Mouse (Mus musculus) CH12.LX (cell line): Measurements from ENCODE around the gene Opcml. TPM values are rescaled to one million over a fixed set of nuclear protein-coding genes. Genes with fewer than 3 reads are reported as not detected.

Experiments
- DNase-seq: peaks from one replicate; pipeline ENCODE4 v3.0.0-alpha.2; 2013; ENCODE audit errors: extremely low read depth
- H3K27ac ChIP-seq: 2 replicates; pipeline ENCODE4 v1.5.1; 2012; ENCODE audit warnings: low read depth, mild to moderate bottlenecking, control low read depth, moderate library complexity; ENCODE audit not compliant: insufficient read depth
- H3K27me3 ChIP-seq: replicated peaks from 2 replicates; pipeline ENCODE3; 2012; ENCODE audit warnings: inconsistent platforms
- H3K36me3 ChIP-seq, 2 experiments: replicated peaks in 1 of 2; 2 replicates each; pipeline versions ENCODE3 to v1.6.1; 2012; ENCODE audit warnings: inconsistent platforms in 1 of 2, low read length in 1 of 2, mild to moderate bottlenecking in 1 of 2, mixed read lengths in 1 of 2, moderate library complexity in 1 of 2; ENCODE audit not compliant: control insufficient read depth in 1 of 2, insufficient read depth in 1 of 2
- H3K4me1 ChIP-seq, 2 experiments: 2 replicates each; pipeline ENCODE4 v1.6.1; 2012; ENCODE audit warnings: inconsistent platforms in 1 of 2, moderate library complexity in 1 of 2; ENCODE audit not compliant: insufficient read depth in 2 of 2, control insufficient read depth in 1 of 2
- H3K4me2 ChIP-seq: 2 replicates; pipeline ENCODE4 v1.6.1; 2012; ENCODE audit warnings: low read depth, mild to moderate bottlenecking, control low read depth; ENCODE audit not compliant: poor library complexity, insufficient read depth, severe bottlenecking
- H3K4me3 ChIP-seq, 3 experiments: fragments of 150-350 bp in 1 of 3; sonication (generic) in 1 of 3; replicated peaks in 1 of 3; 2 replicates each; pipeline versions ENCODE3 to v1.5.1; 2011 to 2012; ENCODE audit warnings: low read depth in 2 of 3, low read length in 2 of 3, mild to moderate bottlenecking in 2 of 3, moderate library complexity in 2 of 3, control low read depth in 1 of 3, improper control_type of control experiment in 1 of 3, inconsistent platforms in 1 of 3, mixed read lengths in 1 of 3; ENCODE audit not compliant: poor library complexity in 1 of 3
- H3K79me2 ChIP-seq: replicated peaks from 2 replicates; pipeline ENCODE4 v1.6.1; 2012; ENCODE audit warnings: mild to moderate bottlenecking, moderate library complexity; ENCODE audit not compliant: control insufficient read depth, poor library complexity, insufficient read depth, severe bottlenecking; ENCODE audit errors: extremely low read depth
- H3K9ac ChIP-seq: 2 replicates; pipeline ENCODE4 v1.6.1; 2012; ENCODE audit warnings: low read depth, mild to moderate bottlenecking, control low read depth, moderate library complexity; ENCODE audit not compliant: insufficient read depth
- H3K9me3 ChIP-seq: replicated peaks from 2 replicates; pipeline ENCODE3; 2012; ENCODE audit warnings: low read length, inconsistent platforms, mixed read lengths
- CHD1 ChIP-seq: IDR thresholded peaks from 2 replicates; pipeline ENCODE4 v1.6.1; 2012; ENCODE audit warnings: low read depth, low read length, improper control_type of control experiment, inconsistent platforms
- CHD2 ChIP-seq: IDR thresholded peaks from 2 replicates; pipeline ENCODE4 v1.6.1; 2011; ENCODE audit warnings: low read length, improper control_type of control experiment
- E2F4 ChIP-seq: IDR thresholded peaks from 2 replicates; pipeline ENCODE4 v1.6.1; 2011; ENCODE audit warnings: low read depth, low read length, improper control_type of control experiment; ENCODE audit not compliant: insufficient replicate concordance
- EP300 ChIP-seq: IDR thresholded peaks from 2 replicates; pipeline ENCODE4 v1.6.1; 2011; ENCODE audit warnings: low read length, improper control_type of control experiment
- ETS1 ChIP-seq: conservative IDR thresholded peaks from 2 replicates; pipeline ENCODE4 v1.6.1; 2012; ENCODE audit warnings: low read depth, mild to moderate bottlenecking, inconsistent platforms, low read length, improper control_type of control experiment, moderate library complexity
- GABPA ChIP-seq: IDR thresholded peaks from 2 replicates; pipeline ENCODE4 v1.6.1; 2012; ENCODE audit warnings: low read depth, low read length, improper control_type of control experiment, inconsistent platforms; ENCODE audit not compliant: insufficient replicate concordance
- JUND ChIP-seq: conservative IDR thresholded peaks from 2 replicates; pipeline ENCODE4 v1.6.1; 2011; ENCODE audit warnings: low read depth, low read length, improper control_type of control experiment
- MXI1 ChIP-seq: IDR thresholded peaks from 2 replicates; pipeline ENCODE4 v1.6.1; 2011; ENCODE audit warnings: mild to moderate bottlenecking, low read depth, low read length, improper control_type of control experiment
- MYC ChIP-seq: IDR thresholded peaks from 2 replicates; pipeline ENCODE4 v1.6.1; 2011; ENCODE audit warnings: low read depth, mild to moderate bottlenecking, improper control_type of control experiment, low read length
- NELFE ChIP-seq: IDR thresholded peaks from 2 replicates; pipeline ENCODE4 v1.6.1; 2011; ENCODE audit warnings: low read depth, low read length, improper control_type of control experiment
- NRF1 ChIP-seq: IDR thresholded peaks from 2 replicates; pipeline ENCODE4 v1.6.1; 2014; ENCODE audit warnings: low read depth, mild to moderate bottlenecking, inconsistent platforms, low read length, improper control_type of control experiment, moderate library complexity
- PAX5 ChIP-seq: IDR thresholded peaks from 2 replicates; pipeline ENCODE4 v1.6.1; 2012; ENCODE audit warnings: low read length, inconsistent platforms, mixed read lengths
- POLR2A ChIP-seq: IDR thresholded peaks from 2 replicates; pipeline ENCODE4 v1.6.1; 2011; ENCODE audit warnings: low read depth, mild to moderate bottlenecking, improper control_type of control experiment, low read length
- RAD21 ChIP-seq: IDR thresholded peaks from 2 replicates; pipeline ENCODE4 v1.6.1; 2011; ENCODE audit warnings: low read depth, mild to moderate bottlenecking, low read length, improper control_type of control experiment, moderate library complexity
- UBTF ChIP-seq: IDR thresholded peaks from 2 replicates; pipeline ENCODE4 v1.6.1; 2012; ENCODE audit warnings: low read depth, mild to moderate bottlenecking, inconsistent platforms, low read length, improper control_type of control experiment, moderate library complexity
- USF2 ChIP-seq: conservative IDR thresholded peaks from 2 replicates; pipeline ENCODE4 v1.6.1; 2011; ENCODE audit warnings: low read depth, low read length, improper control_type of control experiment
- ZC3H11A ChIP-seq: IDR thresholded peaks from 2 replicates; pipeline ENCODE4 v1.6.1; 2012; ENCODE audit warnings: low read depth, mild to moderate bottlenecking, inconsistent platforms, low read length, improper control_type of control experiment
- dilution Hi-C: fragments of 300-500 bp; cut with MboI; formaldehyde crosslinking; loops from 2 replicates; pipeline ENCODE4 v1.14.3; 2020; ENCODE audit warnings: low sequenced_read_pairs; ENCODE audit not compliant: extremely low pct_unique_long_range_greater_than_20kb, extremely low pct_ligation_motif_present
- in situ Hi-C: fragments of 300-500 bp; cut with MboI; formaldehyde crosslinking; loops from 3 replicates; pipeline ENCODE4 v1.14.3; 2019; ENCODE audit warnings: low sequenced_read_pairs, low pct_ligation_motif_present, low pct_unique_long_range_greater_than_20kb, mixed read lengths
- polyA plus RNA-seq: library from polyadenylated mRNA; unstranded; fragments of >175 nt; gene quantifications from 2 replicates; pipeline ENCODE4 v1.2.1, GENCODE M21; 2012; ENCODE audit warnings: low read depth; ENCODE audit not compliant: insufficient read length
- total RNA-seq, 2 experiments: library from RNA; depleted of rRNA; stranded (reverse); fragments of 300-350 nt in 1 of 2; fragments of >200 nt in 1 of 2; gene quantifications; 2 replicates each; pipeline ENCODE4 v1.2.3; 2012 to 2014

Opcml gene
- total and polyA plus RNA-seq, 3 experiments: 0.34 to 0.60 TPM; not detected in 1

DNA sequence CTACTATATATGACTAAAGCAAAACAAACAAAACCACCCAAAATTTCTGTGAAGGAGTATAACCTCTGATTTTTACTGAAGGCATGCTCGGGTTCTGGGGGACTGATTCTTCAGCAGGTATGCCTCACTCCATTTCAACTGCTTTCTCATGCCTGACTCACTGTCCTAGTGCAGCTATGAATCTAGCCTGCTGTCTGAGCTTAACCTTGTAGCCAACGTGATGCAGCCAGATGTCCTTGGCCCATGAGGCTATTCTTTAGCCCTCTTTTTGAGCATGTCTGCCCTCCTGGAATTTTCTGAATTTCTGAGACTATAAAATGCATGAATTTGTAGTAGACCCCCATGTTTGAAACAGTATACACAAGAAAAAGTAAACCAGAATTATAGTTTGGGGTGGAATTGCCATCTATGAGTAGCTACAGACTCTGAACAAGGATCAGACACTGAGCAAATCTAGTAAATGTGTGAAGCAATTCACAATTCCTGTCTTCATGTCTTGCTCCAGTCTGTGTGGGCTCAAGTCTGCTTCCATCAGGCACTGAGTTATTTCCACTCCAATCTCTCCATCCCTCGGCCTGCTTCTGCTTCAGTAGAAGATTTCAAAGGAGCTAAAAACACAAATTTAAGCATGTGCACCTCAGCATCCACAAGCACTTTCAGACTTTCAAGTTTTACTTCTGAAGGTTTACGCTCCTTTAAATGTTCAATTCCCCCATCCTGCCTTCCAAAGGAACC is 528.6 kb downstream of the Opcml start:
- Histone ChIP-seq H3K9ac (no peak overlapping the region), H3K4me1 (no peaks in the 10 kb centered on the region), H3K27ac (no peak overlapping the region), H3K79me2 (no peaks in the 10 kb centered on the region), H3K36me3 (no peaks in the 10 kb centered on the region), H3K9me3 (peaks cover 10% of the 10 kb centered on the region), H3K4me3 (no peak overlapping the region), H3K4me2 (no peak overlapping the region), H3K27me3 (no peaks in the 10 kb centered on the region)
- TF ChIP-seq CHD1 (no peak), UBTF (no peak), CHD2 (no peak), GABPA (no peak), ETS1 (no peak)
- DNase-seq: no peak
- dilution Hi-C loops: no loop called here
- in situ Hi-C loops: no loop called here

DNA sequence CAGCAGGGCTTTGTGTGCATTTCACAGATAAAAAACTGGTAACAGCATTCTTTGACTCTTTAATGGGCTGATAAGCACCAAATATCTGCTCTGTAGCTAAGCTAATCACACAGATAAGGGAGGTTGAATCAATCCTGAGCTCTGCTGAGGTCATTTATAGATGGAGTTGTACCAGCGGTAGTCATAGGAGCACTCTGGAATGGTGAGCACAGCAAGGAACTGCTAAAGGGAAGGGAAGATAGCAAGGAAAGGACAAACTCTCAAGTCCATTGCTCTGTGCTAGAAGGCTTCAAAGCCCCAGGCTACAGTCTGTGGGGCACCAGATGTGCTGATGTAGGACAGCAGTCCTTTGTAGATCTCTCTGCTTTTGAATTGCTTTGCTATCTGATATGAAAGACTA is 529.2 kb downstream of the Opcml start:
- H3K9ac ChIP-seq: no peak overlapping the region
- dilution Hi-C loops: no loop called here
- H3K4me2 ChIP-seq: no peak overlapping the region
- H3K27me3 ChIP-seq: no peaks in the 10 kb centered on the region
- DNase-seq: no peak
- H3K36me3 ChIP-seq: no peaks in the 10 kb centered on the region
- H3K4me3 ChIP-seq: no peak overlapping the region
- H3K9me3 ChIP-seq: peaks cover 10% of the 10 kb centered on the region
- H3K4me1 ChIP-seq: no peaks in the 10 kb centered on the region
- no peaks in the 10 kb centered on the region for H3K79me2 ChIP-seq
- in situ Hi-C loops: no loop called here
- H3K27ac ChIP-seq: no peak overlapping the region
- no peak for TF ChIP-seq CHD2
- TF ChIP-seq MXI1: no peak
- no peak for TF ChIP-seq ZC3H11A
- TF ChIP-seq UBTF: no peak

GRCm38 (mm10) chr9:28327985-28328384 is 537.4 kb downstream of the Opcml start:
- dilution Hi-C loops (no loop called here), in situ Hi-C loops (no loop called here)
- H3K36me3 ChIP-seq: no peaks in the 10 kb centered on the region
- H3K9ac ChIP-seq: no peak overlapping the region
- peaks cover 12% of the 10 kb centered on the region for H3K9me3 ChIP-seq
- H3K4me1 ChIP-seq: 0 out of 4 replicates have a peak, but pooled peaks cover 0 to 4% of the 10 kb centered on the region in 2 experiments
- H3K27me3 ChIP-seq: no peaks in the 10 kb centered on the region
- no peak overlapping the region for H3K4me3 ChIP-seq
- TF ChIP-seq MYC (no peak), NELFE (no peak), CHD2 (no peak), PAX5 (no peak), USF2 (no peak), JUND (no peak), RAD21 (no peak), E2F4 (no peak), POLR2A (no peak), ZC3H11A (no peak), EP300 (no peak), NRF1 (no peak)
- no peak overlapping the region for H3K27ac ChIP-seq
- no peak for DNase-seq
- H3K4me2 ChIP-seq: no peak overlapping the region
- H3K79me2 ChIP-seq: no peaks in the 10 kb centered on the region
